In the genomic region with DNA sequence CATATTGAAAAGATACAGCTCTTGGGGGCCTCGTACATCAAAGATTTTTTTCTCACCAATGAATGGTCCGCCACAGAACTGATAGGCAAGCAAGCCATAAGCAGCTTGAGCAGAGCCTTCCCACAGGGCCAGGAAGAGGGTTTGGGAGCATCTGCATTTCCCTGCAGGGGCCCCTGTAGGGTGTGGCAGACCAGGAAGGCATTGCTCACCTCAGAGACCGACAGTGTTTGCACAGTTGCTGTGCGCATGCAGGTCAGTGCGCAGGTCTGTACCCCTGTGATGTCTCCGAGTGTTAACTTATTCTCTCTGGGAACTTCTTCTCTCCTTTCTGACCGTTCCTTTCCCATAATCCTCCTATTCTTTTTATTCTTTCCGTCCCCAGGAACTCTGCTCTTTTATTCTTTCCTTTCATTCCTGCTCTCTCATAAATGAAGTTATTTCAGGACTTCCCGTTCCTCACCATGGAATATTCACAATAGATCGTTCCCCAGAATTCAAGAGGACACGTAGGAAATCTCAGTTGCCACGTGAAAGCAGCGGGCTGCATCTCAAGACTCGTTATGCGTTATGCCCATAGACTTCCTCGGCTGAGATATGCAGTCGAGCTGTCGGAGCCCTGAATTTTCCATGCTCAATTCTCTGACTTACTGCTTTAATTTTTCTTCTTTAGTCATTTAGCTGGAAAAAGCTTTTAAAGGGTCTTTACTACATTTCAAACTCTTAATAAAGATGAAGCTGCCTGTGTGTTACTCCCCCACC, we compare ENCODE assay signal across 15 mouse cellular contexts. TPM values are rescaled to one million over a fixed set of nuclear protein-coding genes. Genes with fewer than 3 reads are reported as not detected.
DNase-seq lines count a peak whose midpoint lies in the region; ATAC-seq and TF ChIP-seq lines count a peak whose summit lies in the region.
"Had no signal": no experiment of that assay in that cellular context is flagged by ENCODE, and none has a peak within 500 bp of the region (broad histone marks: within the 10 kb centered on the region; RNA-seq: fewer than 3 reads in every experiment).

No protein-coding gene starts in this region.

- peak overlapping the region; percentile 43; the same call in 1 of the 2 replicates for H3K27ac ChIP-seq in heart, postnatal 0 days (ENCODE audit: low read depth)
- H3K27ac ChIP-seq in neural tube, embryonic 13.5 days (replicated peaks), result 0 out of 2 replicates have a peak overlapping the region, but pooled peaks have one; percentile 33
- no peak overlapping the region for H3K27ac ChIP-seq in intestine, embryonic 16.5 days (ENCODE audit: low read length)
- H3K27ac ChIP-seq: embryonic facial prominence, embryonic 13.5 days; limb, embryonic 12.5 days had no signal

- no peak for ATAC-seq in heart, postnatal 0 days (ENCODE audit: insufficient read depth, low read depth)
- ATAC-seq in neural tube, embryonic 13.5 days (ENCODE audit: low read depth), result no peak
- no peak for ATAC-seq in intestine, embryonic 16.5 days
- ATAC-seq: inflammation-experienced regulatory T-cells, adult 6 months; lung, postnatal 0 days had no signal

- peaks cover 19% of the 10 kb centered on the region; the same call in 1 of the 2 replicates for H3K4me1 ChIP-seq in heart, postnatal 0 days (ENCODE audit: control insufficient read depth, insufficient read depth)
- H3K4me1 ChIP-seq in neural tube, embryonic 13.5 days (replicated peaks), result peaks cover 44% of the 10 kb centered on the region
- peaks cover 7% of the 10 kb centered on the region; the same call in 1 of the 2 replicates for H3K4me1 ChIP-seq in intestine, embryonic 16.5 days (ENCODE audit: control insufficient read depth, insufficient read depth, low read length)

- H3K27me3 ChIP-seq in heart, postnatal 0 days (ENCODE audit: control insufficient read depth, insufficient read depth, low read length), result no peaks in the 10 kb centered on the region
- H3K27me3 ChIP-seq in neural tube, embryonic 13.5 days, result no peaks in the 10 kb centered on the region
- H3K27me3 ChIP-seq in intestine, embryonic 16.5 days (replicated peaks; ENCODE audit: control insufficient read depth, insufficient read depth, low read length), result no peaks in the 10 kb centered on the region
- H3K27me3 ChIP-seq: embryonic facial prominence, embryonic 13.5 days; limb, embryonic 12.5 days had no signal

- H3K4me2 ChIP-seq in heart, postnatal 0 days (ENCODE audit: low read depth, low read length), result peak overlapping the region; percentile 36
- H3K4me2 ChIP-seq in neural tube, embryonic 13.5 days, result no peak overlapping the region
- 0 out of 2 replicates have a peak overlapping the region, but pooled peaks have one; percentile 7 for H3K4me2 ChIP-seq in intestine, embryonic 16.5 days (ENCODE audit: low read depth, low read length)
- H3K4me2 ChIP-seq: embryonic facial prominence, embryonic 13.5 days; limb, embryonic 12.5 days had no signal

- no peak overlapping the region; the same call in 1 of the 2 replicates for H3K9ac ChIP-seq in heart, postnatal 0 days (replicated peaks; ENCODE audit: low read depth, low read length)
- no peak overlapping the region for H3K9ac ChIP-seq in neural tube, embryonic 13.5 days
- no peak overlapping the region for H3K9ac ChIP-seq in intestine, embryonic 16.5 days (ENCODE audit: low read depth, low read length)
- H3K9ac ChIP-seq: embryonic facial prominence, embryonic 13.5 days; limb, embryonic 12.5 days had no signal

- 66% methylated on average over 18 of the region's 18 CpGs for WGBS in heart, postnatal 0 days
- 69% methylated on average over 18 of the region's 18 CpGs for WGBS in neural tube, embryonic 13.5 days
- 71% methylated on average over 18 of the region's 18 CpGs for WGBS in intestine, embryonic 16.5 days

- H3K9me3 ChIP-seq in heart, postnatal 0 days (replicated peaks; ENCODE audit: control insufficient read depth, low read length), result no peaks in the 10 kb centered on the region
- H3K9me3 ChIP-seq in neural tube, embryonic 13.5 days, result no peaks in the 10 kb centered on the region
- no peaks in the 10 kb centered on the region for H3K9me3 ChIP-seq in intestine, embryonic 16.5 days (ENCODE audit: control insufficient read depth, low read length)
- H3K9me3 ChIP-seq: embryonic facial prominence, embryonic 13.5 days; limb, embryonic 12.5 days had no signal

- TF ChIP-seq CTCF in heart, postnatal 0 days (IDR thresholded peaks at IDR 0.05; ENCODE audit: low read depth), result no peak

- DNase-seq in heart, postnatal 0 days (ENCODE audit: low spot score), result no peak
- DNase-seq in heart, postnatal 14 days, result no peak
- DNase-seq in neural tube, embryonic 10.5 days (ENCODE audit: extremely low spot score, low spot score), result no peak
- no peak for DNase-seq in lung, postnatal 10 days
- DNase-seq in cerebellum, postnatal 36 days, result no peak
- DNase-seq: cerebellum, adult 8-10 months; gastrocnemius, postnatal 10 days; right cerebral cortex, adult 18-20 months; thymus, postnatal 25 days had no signal

- H3K4me3 ChIP-seq in heart, postnatal 0 days (ENCODE audit: low read depth, low read length), result peak overlapping the region; percentile 12; the same call in 1 of the 2 replicates
- no peak overlapping the region for H3K4me3 ChIP-seq in neural tube, embryonic 13.5 days
- no peak overlapping the region for H3K4me3 ChIP-seq in intestine, embryonic 16.5 days (ENCODE audit: low read length)
- H3K4me3 ChIP-seq: embryonic facial prominence, embryonic 13.5 days; limb, embryonic 12.5 days had no signal

- H3K36me3 ChIP-seq in heart, postnatal 0 days (replicated peaks; ENCODE audit: control insufficient read depth, insufficient read depth, low read length), result no peaks in the 10 kb centered on the region
- no peaks in the 10 kb centered on the region for H3K36me3 ChIP-seq in neural tube, embryonic 13.5 days
- H3K36me3 ChIP-seq in intestine, embryonic 16.5 days (ENCODE audit: control insufficient read depth, insufficient read depth, low read length), result no peaks in the 10 kb centered on the region

- intact Hi-C loops in heart, postnatal 14 days (cut with DNase I), result no loop called here

- no peak for TF ChIP-seq EP300 in heart, postnatal 0 days (IDR thresholded peaks at IDR 0.05; ENCODE audit: low read depth)

RNA-seq across cellular contexts. Expression of a gene that starts 17.8 kb away (rescaled TPM):
- total RNA-seq in heart, postnatal 0 days (2014; rRNA removed; ENCODE audit: low replicate concordance), result 10.5 and 11.8 TPM in 2 replicates
- polyA plus RNA-seq in heart, postnatal 0 days (2015; fragmentation: Nextera tagmentation; extraction: Ambion mirVana), result 1.7 and 1.8 TPM in 2 replicates
- 1 to 10 TPM; 8.1 to 8.6 TPM for total RNA-seq in heart, postnatal 14 days (2021)
- 8.4 and 8.7 TPM in 2 replicates for polyA plus RNA-seq in neural tube, embryonic 13.5 days (2015; fragmentation: Nextera tagmentation; extraction: Ambion mirVana)
- polyA plus RNA-seq in intestine, embryonic 16.5 days (2015; fragmentation: Nextera tagmentation; extraction: Ambion mirVana), result 3.1 and 3.8 TPM in 2 replicates
